Mouse (Mus musculus): Measurements from ENCODE around the gene Srsf4. TPM values are rescaled to one million over a fixed set of nuclear protein-coding genes. Genes with fewer than 3 reads are reported as not detected.

The Srsf4 gene
- polyA plus RNA-seq, 1 experiment from 2014 or later: 100 TPM

- Histone ChIP-seq H3K27ac (ENCODE audit: low read length) (no peak overlapping the region), H3K4me3 (ENCODE audit: low read depth, low read length) (no peak overlapping the region), H3K4me2 (ENCODE audit: low read length) (no peak overlapping the region), H3K9ac (ENCODE audit: low read depth, low read length) (no peak overlapping the region), H3K9me3 (replicated peaks; ENCODE audit: control insufficient read depth, low read length, poor library complexity, severe bottlenecking) (no peaks in the 10 kb centered on the region), H3K4me1 (ENCODE audit: control insufficient read depth, insufficient read depth, low read length) (peaks cover 18% of the 10 kb centered on the region), H3K36me3 (ENCODE audit: control insufficient read depth, insufficient read depth, low read length) (no peaks in the 10 kb centered on the region), H3K27me3 (ENCODE audit: control insufficient read depth, insufficient read depth, low read depth, low read length) (peaks cover 57% of the 10 kb centered on the region)
- no peak; the same call in 1 of the 2 replicates for ATAC-seq
- 6% methylated on average over 15 of the region's 15 CpGs for WGBS
Observed at GRCm38 (mm10) chr4:131916425-131916824, 43.0 kb downstream of the Srsf4 start.

DNA sequence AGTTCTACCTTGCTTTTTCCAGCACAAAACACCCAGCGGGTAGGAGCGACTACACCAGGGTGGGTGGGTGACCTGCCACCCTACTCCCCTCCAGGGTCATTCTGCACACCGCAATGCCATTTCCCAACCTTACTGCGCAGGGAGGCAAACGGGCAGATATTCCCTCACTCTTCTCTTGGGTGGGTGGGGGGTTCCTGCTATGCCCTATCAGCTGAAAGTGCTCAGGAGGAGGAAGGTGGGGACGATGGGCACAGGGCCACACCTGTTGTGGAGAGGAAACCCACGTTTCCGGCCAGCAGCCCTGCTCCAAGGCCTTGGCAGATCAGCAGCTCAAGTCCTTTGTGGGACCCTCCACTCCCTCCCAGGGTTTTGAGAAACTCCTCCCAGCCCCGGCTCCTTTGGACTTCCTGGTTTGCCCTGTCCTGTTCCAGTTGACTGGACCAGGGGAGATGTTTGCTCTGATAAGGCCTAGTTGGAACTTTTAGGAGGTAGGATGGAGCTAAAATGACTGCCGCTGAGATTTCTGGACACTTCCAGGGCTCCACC is 43.7 kb downstream of the Srsf4 start:
- Histone ChIP-seq H3K4me3 (ENCODE audit: low read depth, low read length) (no peak overlapping the region), H3K4me1 (ENCODE audit: control insufficient read depth, insufficient read depth, low read length) (peaks cover 23% of the 10 kb centered on the region), H3K4me2 (ENCODE audit: low read length) (no peak overlapping the region), H3K36me3 (ENCODE audit: control insufficient read depth, insufficient read depth, low read length) (no peaks in the 10 kb centered on the region), H3K27ac (ENCODE audit: low read length) (no peak overlapping the region), H3K9ac (ENCODE audit: low read depth, low read length) (no peak overlapping the region), H3K27me3 (ENCODE audit: control insufficient read depth, insufficient read depth, low read depth, low read length) (peaks cover 58% of the 10 kb centered on the region), H3K9me3 (replicated peaks; ENCODE audit: control insufficient read depth, low read length, poor library complexity, severe bottlenecking) (no peaks in the 10 kb centered on the region)
- no peak for ATAC-seq
- 80% methylated on average over 10 of the region's 10 CpGs for WGBS

DNA sequence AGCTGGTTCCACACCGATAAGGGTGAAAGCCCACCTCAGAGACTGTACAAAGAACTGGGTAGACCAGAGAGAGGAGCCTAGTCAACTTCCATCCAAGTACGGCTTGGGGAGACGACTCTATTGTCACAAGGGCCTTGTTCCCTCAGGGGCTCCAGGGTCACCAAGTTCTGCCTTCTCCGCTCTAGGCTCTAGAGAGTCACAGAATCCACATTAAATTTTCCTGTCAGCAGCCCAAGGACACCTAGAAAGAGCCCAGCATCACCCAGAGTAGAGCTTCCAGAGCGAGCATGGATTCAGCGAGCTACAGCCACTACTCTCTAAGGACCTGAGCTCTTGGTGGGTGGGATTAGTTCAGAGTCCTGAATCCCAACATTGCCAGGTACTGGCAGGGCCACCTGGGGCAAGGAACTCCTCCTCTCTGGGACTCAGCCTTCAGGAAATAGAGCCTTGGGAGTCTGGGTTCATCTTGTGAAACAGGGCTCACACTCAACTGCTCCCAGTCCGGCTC is 44.7 kb downstream of the Srsf4 start:
- 60% methylated on average over 7 of the region's 7 CpGs for WGBS
- Histone ChIP-seq H3K4me2 (ENCODE audit: low read length) (no peak overlapping the region), H3K4me3 (ENCODE audit: low read depth, low read length) (no peak overlapping the region), H3K4me1 (ENCODE audit: control insufficient read depth, insufficient read depth, low read length) (peaks cover 25% of the 10 kb centered on the region), H3K9me3 (replicated peaks; ENCODE audit: control insufficient read depth, low read length, poor library complexity, severe bottlenecking) (no peaks in the 10 kb centered on the region), H3K27ac (ENCODE audit: low read length) (no peak overlapping the region), H3K27me3 (ENCODE audit: control insufficient read depth, insufficient read depth, low read depth, low read length) (peaks cover 65% of the 10 kb centered on the region), H3K36me3 (ENCODE audit: control insufficient read depth, insufficient read depth, low read length) (no peaks in the 10 kb centered on the region), H3K9ac (ENCODE audit: low read depth, low read length) (no peak overlapping the region)
- ATAC-seq: no peak

DNA sequence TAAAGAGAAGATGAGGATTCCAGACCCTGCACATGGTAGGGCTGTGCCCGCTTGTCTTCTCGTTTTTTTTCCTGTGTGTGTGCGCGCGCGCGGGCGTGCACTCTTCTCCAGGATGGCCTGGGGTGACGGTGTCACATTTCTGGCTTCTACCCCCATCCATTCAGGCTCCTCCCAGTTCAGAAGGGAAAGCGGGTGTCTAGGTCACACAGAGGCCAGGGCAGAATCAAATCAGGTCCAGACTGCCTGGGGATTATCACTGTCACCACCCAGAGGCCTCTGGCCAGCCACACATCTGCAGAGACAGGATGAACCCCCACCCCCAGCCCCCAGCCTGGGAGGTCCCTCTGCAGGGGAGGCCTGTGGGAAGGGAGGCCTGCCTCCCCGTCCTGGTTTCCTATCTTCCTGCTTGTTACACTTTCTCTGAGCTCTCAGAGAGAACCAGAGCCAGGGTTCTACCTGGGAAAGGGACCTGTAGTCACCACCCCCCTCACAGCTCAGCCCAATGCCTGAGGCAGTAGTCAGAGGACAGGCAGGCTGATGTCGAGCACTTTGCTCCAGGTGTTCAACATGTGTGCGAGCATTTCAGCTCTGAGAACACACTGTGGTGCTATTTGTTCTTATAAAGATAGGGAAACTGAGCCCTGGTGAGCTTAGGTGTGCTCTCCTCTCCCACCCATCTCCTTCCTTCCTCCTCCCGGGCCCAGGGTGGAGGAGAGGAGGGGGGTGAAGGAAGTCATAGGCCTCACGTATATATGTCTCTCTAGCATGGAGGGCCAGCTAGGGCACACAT is 45.5 kb downstream of the Srsf4 start:
- Histone ChIP-seq H3K4me1 (ENCODE audit: control insufficient read depth, insufficient read depth, low read length) (peaks cover 25% of the 10 kb centered on the region), H3K27me3 (ENCODE audit: control insufficient read depth, insufficient read depth, low read depth, low read length) (peaks cover 67% of the 10 kb centered on the region), H3K4me3 (ENCODE audit: low read depth, low read length) (no peak overlapping the region), H3K36me3 (ENCODE audit: control insufficient read depth, insufficient read depth, low read length) (no peaks in the 10 kb centered on the region), H3K27ac (ENCODE audit: low read length) (no peak overlapping the region), H3K4me2 (ENCODE audit: low read length) (no peak overlapping the region), H3K9ac (ENCODE audit: low read depth, low read length) (no peak overlapping the region), H3K9me3 (replicated peaks; ENCODE audit: control insufficient read depth, low read length, poor library complexity, severe bottlenecking) (no peaks in the 10 kb centered on the region)
- WGBS: 21% methylated on average over 14 of the region's 15 CpGs
- ATAC-seq: no peak

DNA sequence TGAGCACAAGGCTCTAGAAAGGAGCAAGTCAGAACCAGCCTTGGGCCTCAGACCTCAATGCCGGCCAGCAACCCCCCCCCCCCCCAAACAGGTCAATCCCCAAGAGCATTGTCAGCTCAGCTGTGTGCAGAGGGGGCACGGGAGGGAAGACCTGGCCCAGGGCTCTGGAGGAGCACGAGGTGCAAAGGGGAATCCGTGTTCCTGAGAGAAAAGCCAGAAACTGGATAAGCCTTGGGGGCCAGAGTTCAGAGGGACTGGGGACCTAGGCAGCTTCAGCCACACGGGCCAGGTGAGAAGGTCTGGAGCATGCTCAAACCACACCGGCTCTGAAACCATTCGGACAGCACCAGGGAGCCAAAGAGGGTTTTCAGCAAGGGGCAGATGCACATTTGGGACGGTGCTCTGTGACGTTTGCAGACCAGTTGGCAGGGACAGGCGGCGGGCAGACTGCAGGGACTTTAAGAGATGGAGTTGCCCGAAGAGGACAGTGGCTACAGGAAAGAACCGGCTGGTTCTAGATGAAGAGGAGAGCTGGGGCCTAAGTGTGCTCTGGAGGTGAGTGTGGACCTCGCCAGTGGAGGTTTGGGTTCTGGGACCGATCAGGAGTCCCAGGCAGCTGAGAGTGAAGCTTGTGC is 46.2 kb downstream of the Srsf4 start:
- H3K4me2 ChIP-seq (ENCODE audit: low read length): no peak overlapping the region
- no peaks in the 10 kb centered on the region for H3K36me3 ChIP-seq (ENCODE audit: control insufficient read depth, insufficient read depth, low read length)
- peaks cover 25% of the 10 kb centered on the region for H3K4me1 ChIP-seq (ENCODE audit: control insufficient read depth, insufficient read depth, low read length)
- no peak overlapping the region for H3K9ac ChIP-seq (ENCODE audit: low read depth, low read length)
- peaks cover 67% of the 10 kb centered on the region for H3K27me3 ChIP-seq (ENCODE audit: control insufficient read depth, insufficient read depth, low read depth, low read length)
- H3K9me3 ChIP-seq (replicated peaks; ENCODE audit: control insufficient read depth, low read length, poor library complexity, severe bottlenecking): no peaks in the 10 kb centered on the region
- no peak overlapping the region for H3K4me3 ChIP-seq (ENCODE audit: low read depth, low read length)
- ATAC-seq: no peak
- WGBS: 21% methylated on average over 15 of the region's 15 CpGs
- no peak overlapping the region for H3K27ac ChIP-seq (ENCODE audit: low read length)

DNA sequence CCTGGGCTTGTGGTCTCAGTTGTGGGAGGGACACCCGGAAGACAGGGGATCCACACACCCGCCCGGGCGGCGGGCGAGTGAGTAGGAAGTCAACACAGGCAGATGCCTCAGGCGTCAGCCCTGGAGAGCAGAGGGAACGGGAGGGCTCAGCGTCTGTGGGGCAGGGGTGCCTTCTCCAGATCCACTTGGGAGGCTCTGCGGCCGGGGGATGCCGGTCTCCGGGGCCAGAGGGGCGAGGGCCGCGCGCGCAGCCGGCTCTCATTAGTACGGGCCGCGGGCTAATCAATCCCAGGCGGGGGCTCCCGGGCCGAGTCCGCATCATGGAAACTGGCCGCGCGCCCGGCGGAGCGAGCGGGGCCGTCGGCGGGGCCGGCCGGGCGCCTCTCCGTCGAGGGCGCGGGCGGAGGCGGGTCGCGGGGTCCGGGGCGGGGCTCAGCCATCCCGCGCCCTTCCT is 46.8 kb downstream of the Srsf4 start:
- no peak overlapping the region for H3K27ac ChIP-seq (ENCODE audit: low read length)
- peak overlapping the region; percentile 74; the same call in 1 of the 2 replicates for H3K4me2 ChIP-seq (ENCODE audit: low read length)
- H3K4me1 ChIP-seq (ENCODE audit: control insufficient read depth, insufficient read depth, low read length): peaks cover 24% of the 10 kb centered on the region
- H3K9me3 ChIP-seq (replicated peaks; ENCODE audit: control insufficient read depth, low read length, poor library complexity, severe bottlenecking): no peaks in the 10 kb centered on the region
- ATAC-seq: no peak
- no peaks in the 10 kb centered on the region for H3K36me3 ChIP-seq (ENCODE audit: control insufficient read depth, insufficient read depth, low read length)
- H3K4me3 ChIP-seq (ENCODE audit: low read depth, low read length): peak overlapping the region; percentile 43
- 4% methylated on average over 50 of the region's 51 CpGs for WGBS
- H3K27me3 ChIP-seq (ENCODE audit: control insufficient read depth, insufficient read depth, low read depth, low read length): peaks cover 67% of the 10 kb centered on the region
- H3K9ac ChIP-seq (ENCODE audit: low read depth, low read length): no peak overlapping the region

GRCm38 (mm10) chr4:131920595-131921351 is 47.4 kb downstream of the Srsf4 start:
- Histone ChIP-seq H3K36me3 (ENCODE audit: control insufficient read depth, insufficient read depth, low read length) (no peaks in the 10 kb centered on the region; the same call in none of the 2 replicates), H3K4me2 (ENCODE audit: low read length) (peak overlapping the region; percentile 74), H3K27me3 (ENCODE audit: control insufficient read depth, insufficient read depth, low read depth, low read length) (peaks cover 66% of the 10 kb centered on the region), H3K4me1 (ENCODE audit: control insufficient read depth, insufficient read depth, low read length) (peaks cover 18% of the 10 kb centered on the region), H3K4me3 (ENCODE audit: low read depth, low read length) (peak overlapping the region; percentile 43), H3K27ac (ENCODE audit: low read length) (no peak overlapping the region), H3K9me3 (replicated peaks; ENCODE audit: control insufficient read depth, low read length, poor library complexity, severe bottlenecking) (no peaks in the 10 kb centered on the region), H3K9ac (ENCODE audit: low read depth, low read length) (peak overlapping the region; percentile 64; the same call in 1 of the 2 replicates)
- ATAC-seq: no peak
- 2% methylated on average over 59 of the region's 76 CpGs for WGBS

DNA sequence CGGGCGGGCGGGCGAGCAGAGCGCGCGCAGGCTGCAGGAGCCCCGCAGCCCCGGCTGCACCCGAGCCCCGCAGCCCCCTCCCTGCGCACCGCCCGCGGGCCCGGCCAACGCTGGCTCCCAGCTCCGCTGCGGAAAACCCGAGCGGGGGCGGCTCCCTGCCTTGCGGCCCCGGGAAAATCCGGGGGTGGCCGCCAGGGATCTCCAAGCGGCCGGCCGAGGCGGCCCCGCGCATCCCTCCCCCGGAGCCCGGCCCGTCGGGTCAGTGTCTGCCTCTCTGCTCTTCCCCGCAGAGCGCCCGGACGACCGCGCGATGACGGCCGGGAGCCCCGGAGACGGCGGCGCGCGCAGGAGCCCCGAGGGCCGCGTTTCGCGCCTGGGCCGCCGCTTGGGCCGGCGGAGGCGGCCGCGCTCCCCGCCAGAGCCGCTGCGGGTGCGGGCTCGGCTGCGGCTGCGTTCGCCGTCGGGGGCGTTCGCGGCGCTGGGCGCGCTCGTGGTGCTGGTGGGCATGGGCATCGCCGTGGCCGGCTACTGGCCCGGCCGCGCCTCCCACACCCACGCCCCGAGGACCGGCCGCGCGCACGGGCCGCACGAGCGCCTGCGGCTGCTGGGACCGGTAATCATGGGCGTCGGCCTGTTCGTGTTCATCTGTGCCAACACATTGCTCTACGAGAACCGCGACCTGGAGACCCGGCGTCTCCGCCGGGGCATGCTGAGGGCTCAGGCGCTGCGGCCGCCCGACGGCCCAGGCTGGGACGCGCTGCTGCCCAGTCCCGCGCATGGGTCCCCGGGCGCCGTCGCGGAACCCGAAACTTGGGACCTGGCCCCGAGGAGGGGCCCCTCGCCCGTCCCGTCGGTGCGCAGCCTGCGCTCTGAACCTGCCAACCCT is 48.3 kb downstream of the Srsf4 start, which contains the start of gene Tmem200b:
TSS of gene Tmem200b (plus strand) at position 311 of the 886 bp plus-strand sequence.
- H3K4me1 ChIP-seq (ENCODE audit: control insufficient read depth, insufficient read depth, low read length): peaks cover 16% of the 10 kb centered on the region

More for the DNA sequence above, 48.3 kb downstream of the Srsf4 start, which contains the start of gene Tmem200b:
- ATAC-seq: no peak
- no peaks in the 10 kb centered on the region for H3K9me3 ChIP-seq (replicated peaks; ENCODE audit: control insufficient read depth, low read length, poor library complexity, severe bottlenecking)
- H3K4me2 ChIP-seq (ENCODE audit: low read length): peak within 1 kb of the TSS; percentile 74
- H3K36me3 ChIP-seq (ENCODE audit: control insufficient read depth, insufficient read depth, low read length): peaks cover 7% of the 10 kb centered on the region
- H3K27ac ChIP-seq (ENCODE audit: low read length): no peak within 1 kb of the TSS
- H3K4me3 ChIP-seq (ENCODE audit: low read depth, low read length): peak within 1 kb of the TSS; percentile 43
- WGBS: 2% methylated on average over 102 of the region's 130 CpGs
- H3K27me3 ChIP-seq (ENCODE audit: control insufficient read depth, insufficient read depth, low read depth, low read length): peaks cover 58% of the 10 kb centered on the region
- H3K9ac ChIP-seq (ENCODE audit: low read depth, low read length): peak within 1 kb of the TSS; percentile 64

All from midbrain, embryonic 16.5 days (tissue).